Mouse (Mus musculus): ENCODE results near the gene Gria1.
A peak's percentile ranks its signal among the peaks of the same experiment; 100 is the strongest.

Gria1 gene

GRCm38 (mm10) chr11:57162931-57163330, 151.7 kb downstream of the Gria1 start:
- no peak for DNase-seq (ENCODE audit: low read depth, low spot score)

GRCm38 (mm10) chr11:57170058-57170457, 158.9 kb downstream of the Gria1 start:
- DNase-seq (ENCODE audit: low read depth, low spot score), result no peak

GRCm38 (mm10) chr11:57174165-57174564, 163.0 kb downstream of the Gria1 start:
- DNase-seq (ENCODE audit: low read depth, low spot score), result no peak

GRCm38 (mm10) chr11:57176552-57176951, 165.4 kb downstream of the Gria1 start:
- DNase-seq (ENCODE audit: low read depth, low spot score), result peak; percentile 48

GRCm38 (mm10) chr11:57184216-57184615, 173.0 kb downstream of the Gria1 start:
- DNase-seq (ENCODE audit: low read depth, low spot score), result no peak

- no peak for DNase-seq (ENCODE audit: low read depth, low spot score)
These were observed 173.9 kb downstream of the Gria1 start for GRCm38 (mm10) chr11:57185110-57185509.

GRCm38 (mm10) chr11:57189391-57189790, 178.2 kb downstream of the Gria1 start:
- no peak for DNase-seq (ENCODE audit: low read depth, low spot score)

- DNase-seq (ENCODE audit: low read depth, low spot score), result no peak
These were observed 183.6 kb downstream of the Gria1 start for GRCm38 (mm10) chr11:57194746-57195145.

- no peak for DNase-seq (ENCODE audit: low read depth, low spot score)
These were observed 190.2 kb downstream of the Gria1 start for GRCm38 (mm10) chr11:57201245-57201976.

GRCm38 (mm10) chr11:57204371-57204770, 193.2 kb downstream of the Gria1 start:
- no peak for DNase-seq (ENCODE audit: low read depth, low spot score)

- no peak for DNase-seq (ENCODE audit: low read depth, low spot score)
These were observed 196.1 kb downstream of the Gria1 start for GRCm38 (mm10) chr11:57207260-57207659.

- DNase-seq (ENCODE audit: low read depth, low spot score), result no peak
These were observed 202.9 kb downstream of the Gria1 start for GRCm38 (mm10) chr11:57214079-57214478.

GRCm38 (mm10) chr11:57214583-57214982, 203.4 kb downstream of the Gria1 start:
- DNase-seq (ENCODE audit: low read depth, low spot score), result no peak

GRCm38 (mm10) chr11:57222797-57223569, 211.8 kb downstream of the Gria1 start:
- DNase-seq (ENCODE audit: low read depth, low spot score), result no peak

GRCm38 (mm10) chr11:57235446-57235845, 224.3 kb downstream of the Gria1 start:
- DNase-seq (ENCODE audit: low read depth, low spot score), result no peak

- no peak for DNase-seq (ENCODE audit: low read depth, low spot score)
These were observed 225.2 kb downstream of the Gria1 start for GRCm38 (mm10) chr11:57236431-57236830.

GRCm38 (mm10) chr11:57239758-57240157, 228.6 kb downstream of the Gria1 start:
- DNase-seq (ENCODE audit: low read depth, low spot score), result no peak

GRCm38 (mm10) chr11:57243835-57244234, 232.6 kb downstream of the Gria1 start:
- no peak for DNase-seq (ENCODE audit: low read depth, low spot score)

GRCm38 (mm10) chr11:57244543-57244942, 233.4 kb downstream of the Gria1 start:
- DNase-seq (ENCODE audit: low read depth, low spot score), result no peak

GRCm38 (mm10) chr11:57248870-57249269, 237.7 kb downstream of the Gria1 start:
- no peak for DNase-seq (ENCODE audit: low read depth, low spot score)

GRCm38 (mm10) chr11:57250129-57250528, 238.9 kb downstream of the Gria1 start:
- no peak for DNase-seq (ENCODE audit: low read depth, low spot score)

- no peak for DNase-seq (ENCODE audit: low read depth, low spot score)
These were observed 260.5 kb downstream of the Gria1 start for GRCm38 (mm10) chr11:57271687-57272086.

- DNase-seq (ENCODE audit: low read depth, low spot score), result no peak
These were observed 263.5 kb downstream of the Gria1 start for GRCm38 (mm10) chr11:57274687-57275086.
